Mouse (Mus musculus) lung, postnatal 0 days (tissue): ENCODE measurements around the gene Gm20388.

Source experiments
- CTCF ChIP-seq: IDR thresholded peaks from 2 replicates; pipeline ENCODE4 v1.5.1; 2016; ENCODE audit warnings: antibody characterized with exemption, mild to moderate bottlenecking
- EP300 ChIP-seq: IDR thresholded peaks from 2 replicates; pipeline ENCODE4 v1.6.1; 2016; ENCODE audit warnings: antibody characterized with exemption, mild to moderate bottlenecking, control low read depth

DNA sequence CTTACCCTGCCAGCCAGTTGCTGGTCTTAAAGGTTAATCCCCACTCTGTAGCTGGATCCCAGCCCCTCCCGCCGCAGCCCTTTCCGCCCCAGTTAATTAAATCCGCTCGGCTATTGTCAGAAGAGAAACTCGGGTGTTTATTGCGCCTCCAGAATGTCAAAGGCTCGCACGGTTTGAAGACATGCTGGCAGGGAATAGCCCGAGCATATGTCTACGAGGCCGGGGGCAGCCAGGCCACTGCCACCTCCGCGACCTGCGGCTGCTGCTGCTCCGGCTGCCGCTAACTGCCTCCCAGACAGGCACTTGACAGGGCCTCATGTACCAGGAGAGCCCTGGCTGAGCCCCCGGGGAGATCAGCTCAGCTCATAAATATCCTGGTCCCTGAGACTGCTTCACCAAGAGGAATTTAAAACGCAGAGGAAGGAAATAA is 594.5 kb downstream of the Gm20388 start:
- TF ChIP-seq CTCF: no peak
- no peak for TF ChIP-seq EP300
